Mouse (Mus musculus) kidney, adult 9 months (tissue): ENCODE data around the gene Gm10271.

Source experiments
- DNase-seq: peaks from one replicate; pipeline ENCODE4 v3.0.0; 2022

The Gm10271 gene

DNA sequence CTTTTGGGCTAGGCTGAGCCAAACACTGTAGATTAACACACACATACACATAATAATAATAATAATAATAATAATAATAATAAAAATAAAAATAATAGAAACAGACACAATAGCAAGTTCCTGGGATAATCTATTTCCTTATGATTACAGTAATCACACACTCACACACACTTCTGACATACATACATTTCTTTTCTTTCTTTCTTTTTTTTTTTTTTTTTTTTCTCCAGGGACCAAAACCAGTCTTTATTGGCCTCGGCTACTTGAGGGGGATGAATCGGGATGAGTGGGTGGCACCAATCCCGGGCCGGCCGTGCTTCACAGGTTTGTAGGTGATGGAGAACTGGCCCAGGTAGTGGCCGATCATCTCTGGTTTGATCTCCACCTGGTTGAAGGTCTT lies at the start of gene Gm10271:
Gene Gm10271, minus strand, starts transcription at position 101 of the 400 bp plus-strand sequence.
- DNase-seq: no peak

DNA sequence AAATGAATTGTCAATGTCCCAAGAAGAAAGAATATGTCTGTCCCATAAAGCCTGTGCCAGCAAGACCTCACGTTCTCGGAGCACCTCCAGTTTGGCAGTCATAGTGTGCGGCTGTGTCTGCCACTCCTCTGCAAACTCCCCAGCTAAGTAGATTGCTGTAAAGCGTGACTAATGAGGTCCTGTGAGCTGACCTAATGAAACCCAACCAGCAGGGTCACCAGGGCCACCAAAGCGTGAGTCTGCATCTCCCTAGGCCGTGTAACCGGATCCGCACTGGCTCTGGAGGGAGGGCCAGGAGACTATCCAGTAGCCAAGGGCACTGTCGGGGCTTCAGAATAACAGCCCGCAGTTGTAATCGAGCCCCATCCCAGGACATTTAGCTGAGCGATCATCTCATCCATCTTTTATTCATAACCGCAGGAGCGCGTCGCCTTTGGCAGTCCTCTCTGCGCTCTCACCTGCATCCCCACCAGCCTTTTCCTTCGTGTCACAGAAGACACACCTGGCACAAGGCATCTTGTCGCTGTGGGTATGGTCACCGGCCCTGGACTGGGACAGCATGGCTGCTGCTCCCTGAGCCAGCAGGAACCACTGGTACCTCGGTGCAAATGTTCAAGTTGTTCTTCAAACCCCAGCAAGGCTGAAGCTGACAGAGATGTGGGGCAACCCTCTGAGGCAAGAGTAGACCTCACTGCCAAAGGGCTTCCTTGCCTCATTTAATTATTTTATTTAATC lies 48.8 kb upstream of the Gm10271 start:
- DNase-seq: peak; percentile 71

DNA sequence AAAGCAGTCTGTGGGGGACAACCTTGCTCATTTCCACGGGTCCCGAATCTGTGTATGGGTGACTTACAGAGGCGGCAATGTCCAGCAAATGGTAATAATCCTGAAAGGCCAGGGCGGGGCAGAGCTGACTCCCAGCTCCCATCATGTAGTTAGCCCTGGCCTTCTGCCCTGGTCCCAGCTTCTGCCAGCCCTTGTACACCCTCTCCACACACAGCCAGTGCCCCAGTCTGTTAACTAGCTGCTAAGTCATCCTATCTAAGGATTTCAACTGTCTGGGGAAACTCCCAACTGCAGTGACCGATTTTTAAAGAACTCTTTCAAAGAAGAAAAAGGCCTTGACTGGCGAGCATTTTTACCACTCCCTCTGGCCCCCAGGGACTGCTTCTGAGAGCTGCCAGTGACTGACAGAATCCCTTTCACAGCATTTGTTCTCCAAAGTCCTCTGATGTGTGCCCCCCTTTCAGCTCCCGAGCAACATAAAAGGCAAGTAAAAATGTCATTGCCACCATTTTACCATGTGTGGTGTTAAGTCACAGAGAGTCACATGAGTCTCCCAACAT lies 46.0 kb upstream of the Gm10271 start:
- DNase-seq: no peak

DNA sequence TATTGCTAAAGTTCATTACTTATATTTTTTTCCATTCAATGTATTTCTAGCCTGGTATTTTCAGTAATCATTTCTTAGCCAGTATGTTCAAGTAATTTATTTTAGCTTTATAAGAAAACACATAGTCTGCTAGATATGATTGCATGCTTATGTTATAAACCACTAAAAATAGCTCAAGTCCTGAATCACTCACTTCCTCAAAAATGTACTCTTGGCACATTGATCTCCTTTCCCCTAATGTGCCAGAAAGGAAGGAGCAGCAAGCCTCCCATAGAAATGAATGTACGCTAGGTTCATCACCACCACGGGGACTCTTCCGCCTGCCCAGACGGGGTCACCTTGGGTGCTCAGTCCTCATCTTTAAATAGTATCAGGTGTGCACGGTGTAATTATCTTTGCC lies 42.2 kb upstream of the Gm10271 start:
- DNase-seq: no peak

DNA sequence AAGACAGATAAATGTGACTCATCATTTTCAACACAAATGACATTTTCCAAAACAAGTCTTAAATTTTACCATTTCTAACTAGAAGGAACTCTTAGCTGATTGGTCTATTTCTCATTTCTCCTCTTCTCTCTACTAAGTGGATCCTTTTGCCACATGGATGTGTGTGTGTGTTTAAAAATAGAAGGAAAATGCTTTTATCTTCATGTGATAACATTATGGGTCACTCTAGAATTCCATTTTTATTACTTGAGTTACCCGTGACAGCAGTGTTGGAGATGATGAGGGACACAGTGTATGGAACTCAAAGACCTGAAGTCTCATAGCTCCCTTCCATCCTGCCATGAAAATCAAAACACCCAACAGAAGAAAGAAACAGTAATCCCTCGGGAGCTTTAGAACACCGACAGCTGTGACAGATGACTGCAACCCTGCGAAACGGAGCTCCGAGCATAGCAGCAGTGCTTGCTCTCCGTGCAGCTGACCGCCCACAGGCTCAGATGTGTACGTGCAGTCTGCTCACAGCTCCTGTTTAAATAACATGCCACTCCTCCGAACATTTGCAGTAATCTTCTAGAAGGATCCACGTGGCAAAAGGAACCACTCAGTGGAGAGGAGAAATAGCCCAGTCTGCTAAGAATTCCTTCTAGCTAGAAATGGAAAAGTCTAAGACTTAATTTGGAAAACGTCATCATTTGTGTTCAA lies 41.4 kb upstream of the Gm10271 start:
- DNase-seq: no peak

DNA sequence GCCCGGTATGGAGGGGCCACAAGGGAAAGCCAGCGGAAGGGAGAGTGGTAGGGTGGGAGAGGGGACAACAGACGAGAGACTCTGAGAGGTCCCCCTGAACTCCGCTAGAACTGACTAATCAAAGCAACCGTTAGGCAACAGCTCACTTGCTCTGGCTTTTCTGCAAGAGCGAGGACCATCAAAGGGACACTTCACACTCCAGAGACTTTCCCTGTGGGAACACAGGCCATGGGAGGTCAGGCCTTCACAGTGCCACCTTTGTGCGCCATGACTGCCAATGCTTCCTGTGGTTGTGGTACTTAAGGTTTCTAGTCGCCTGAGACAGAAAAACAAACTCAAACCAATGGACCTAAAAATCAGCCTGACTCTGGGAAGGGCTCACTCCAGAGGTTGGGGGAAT lies 38.6 kb upstream of the Gm10271 start:
- no peak for DNase-seq

DNA sequence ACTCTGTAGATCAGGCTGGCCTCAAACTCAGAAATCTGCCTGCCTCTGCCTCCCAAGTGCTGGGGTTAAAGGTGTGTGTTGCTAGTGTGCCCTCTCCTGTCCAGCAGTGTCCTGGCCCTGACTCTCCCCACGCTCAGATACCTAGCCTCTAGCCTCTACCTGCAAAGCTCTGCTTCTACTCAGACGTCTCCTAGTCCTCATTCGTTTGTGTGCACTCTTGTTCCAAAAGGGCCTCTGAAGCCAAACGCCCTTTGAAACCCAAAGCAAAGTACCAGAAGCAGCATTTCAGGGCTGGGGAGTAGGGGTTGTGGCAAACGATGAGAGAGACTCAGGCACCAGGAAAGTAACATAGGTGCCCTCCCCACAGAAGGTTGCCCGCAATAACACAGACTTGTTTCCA lies 37.3 kb upstream of the Gm10271 start:
- peak; percentile 74 for DNase-seq

DNA sequence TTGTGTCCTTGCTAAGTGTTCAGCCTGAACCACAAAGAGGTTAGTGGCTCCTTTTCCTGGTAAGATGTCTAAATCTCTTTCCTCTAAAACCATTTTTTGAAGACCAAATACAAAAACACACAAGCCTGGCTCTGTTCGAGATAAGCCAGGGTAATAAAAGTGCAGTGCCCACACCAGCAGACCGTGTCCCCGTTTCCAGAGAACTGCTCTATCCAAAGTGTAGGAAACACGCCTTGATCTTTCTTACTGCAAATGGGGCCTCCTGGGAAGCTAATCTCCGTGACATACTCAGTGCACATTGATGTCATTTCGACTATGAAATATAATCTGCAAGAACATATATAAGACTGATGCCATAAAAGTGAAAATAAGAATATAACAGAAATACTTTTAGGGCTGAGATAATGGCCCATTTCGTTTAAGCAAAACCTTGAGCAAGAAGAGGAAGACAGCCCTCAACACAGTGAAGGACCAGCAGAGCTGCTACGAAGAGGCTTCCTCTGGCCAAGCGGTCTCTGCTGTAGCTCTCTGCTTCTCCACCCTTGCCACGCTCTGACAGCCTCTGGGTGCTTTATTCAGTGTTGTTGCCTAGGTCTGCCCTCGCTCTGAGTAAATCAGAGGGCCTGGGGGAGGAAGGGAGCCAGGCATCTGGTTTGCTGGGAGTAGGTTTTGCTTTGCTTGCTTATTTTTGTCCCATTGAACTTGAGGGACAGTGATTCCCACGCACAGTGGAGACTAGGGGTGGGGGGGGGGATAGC lies 33.5 kb upstream of the Gm10271 start:
- DNase-seq: no peak

DNA sequence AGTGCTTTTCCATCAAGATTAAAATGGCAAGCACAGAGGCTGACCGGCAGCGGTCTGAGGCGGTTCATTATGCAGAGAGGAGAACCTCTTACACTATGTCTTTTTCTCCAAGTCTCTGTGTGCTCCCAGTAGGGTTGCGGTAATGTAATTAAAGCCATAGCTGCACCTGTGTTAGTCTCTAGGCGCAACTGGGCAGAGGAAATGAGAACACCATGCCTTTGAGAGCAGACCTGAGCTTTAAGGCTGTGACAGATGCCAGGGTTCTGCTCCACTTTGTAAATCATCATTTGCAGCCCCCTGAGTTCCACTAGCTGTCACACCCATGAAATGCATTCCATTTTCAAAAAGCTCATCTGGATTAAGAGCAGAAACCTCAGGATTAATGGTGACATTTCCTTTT lies 32.3 kb upstream of the Gm10271 start:
- DNase-seq: no peak

DNA sequence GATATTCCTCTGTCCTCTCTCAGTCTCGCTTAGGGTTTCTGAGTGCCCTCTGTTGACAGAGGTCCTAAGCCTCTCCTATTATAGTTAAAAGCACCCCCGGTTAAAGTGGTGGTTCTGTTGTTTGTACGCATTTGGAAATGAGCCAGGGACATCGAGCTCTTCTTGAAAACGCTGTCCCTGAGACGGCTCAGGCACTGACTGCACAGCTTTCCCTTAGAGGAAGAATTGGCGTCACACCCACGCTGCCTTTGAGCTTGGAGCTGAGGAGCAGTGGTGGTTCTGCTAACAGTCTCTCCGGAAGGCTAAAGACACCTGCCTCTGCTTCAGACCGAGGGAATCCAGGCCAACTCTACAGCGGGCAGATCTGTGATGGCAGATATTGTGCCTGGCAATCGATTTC lies 28.6 kb upstream of the Gm10271 start:
- DNase-seq: no peak

DNA sequence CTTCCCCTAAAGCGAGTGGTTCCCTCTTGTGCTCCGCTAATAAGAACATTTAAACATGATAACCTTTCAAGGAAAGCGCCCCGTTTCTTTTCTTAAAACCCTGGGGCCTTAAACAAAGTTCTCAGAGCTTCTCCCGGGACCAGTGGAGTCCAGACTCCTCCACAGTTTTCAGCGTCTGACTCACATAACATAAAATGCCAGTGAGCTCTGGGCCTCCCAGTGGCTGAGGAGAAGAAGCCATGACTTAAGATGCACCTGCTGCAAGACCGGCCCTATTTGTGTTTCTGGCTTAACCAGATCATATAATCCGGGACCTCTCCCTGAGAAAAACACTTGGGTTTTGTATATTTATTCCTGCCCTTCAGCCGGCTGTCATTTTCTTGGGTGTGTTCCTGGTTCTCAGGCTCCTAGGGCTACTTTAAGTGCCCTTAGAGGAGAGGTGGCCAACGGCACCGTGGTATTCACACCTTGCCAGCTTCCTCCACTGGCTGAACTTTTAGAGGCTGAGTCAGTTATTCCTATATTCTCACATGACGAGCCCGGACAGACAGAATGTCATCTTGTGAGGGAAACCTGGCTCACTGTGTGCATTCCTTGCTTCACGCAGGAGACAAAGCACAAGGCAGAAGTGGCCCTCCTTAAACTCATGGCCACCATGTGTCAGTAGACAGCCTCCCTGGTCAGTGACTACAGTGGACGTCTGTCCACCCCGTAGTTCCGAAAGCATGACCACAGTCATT lies 26.5 kb upstream of the Gm10271 start:
- DNase-seq: no peak

DNA sequence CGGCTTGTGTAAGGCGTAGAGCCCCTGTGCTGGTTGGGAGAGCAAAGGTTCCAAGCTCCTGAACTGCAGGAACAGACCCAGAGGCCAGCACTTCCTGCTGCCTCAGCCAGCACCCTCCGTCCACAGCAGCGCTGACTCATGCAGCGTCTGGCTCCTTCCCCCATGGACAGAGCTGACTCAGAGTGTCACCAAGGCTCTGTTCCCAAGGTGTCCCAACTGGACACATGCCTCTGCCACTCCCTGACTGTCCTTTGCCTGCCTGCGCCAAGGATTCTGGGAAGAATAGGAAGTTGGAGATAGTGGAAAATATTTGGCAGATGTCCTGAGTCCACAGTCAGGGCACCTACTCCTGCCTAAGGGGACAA lies 23.8 kb upstream of the Gm10271 start:
- peak; percentile 75 for DNase-seq

DNA sequence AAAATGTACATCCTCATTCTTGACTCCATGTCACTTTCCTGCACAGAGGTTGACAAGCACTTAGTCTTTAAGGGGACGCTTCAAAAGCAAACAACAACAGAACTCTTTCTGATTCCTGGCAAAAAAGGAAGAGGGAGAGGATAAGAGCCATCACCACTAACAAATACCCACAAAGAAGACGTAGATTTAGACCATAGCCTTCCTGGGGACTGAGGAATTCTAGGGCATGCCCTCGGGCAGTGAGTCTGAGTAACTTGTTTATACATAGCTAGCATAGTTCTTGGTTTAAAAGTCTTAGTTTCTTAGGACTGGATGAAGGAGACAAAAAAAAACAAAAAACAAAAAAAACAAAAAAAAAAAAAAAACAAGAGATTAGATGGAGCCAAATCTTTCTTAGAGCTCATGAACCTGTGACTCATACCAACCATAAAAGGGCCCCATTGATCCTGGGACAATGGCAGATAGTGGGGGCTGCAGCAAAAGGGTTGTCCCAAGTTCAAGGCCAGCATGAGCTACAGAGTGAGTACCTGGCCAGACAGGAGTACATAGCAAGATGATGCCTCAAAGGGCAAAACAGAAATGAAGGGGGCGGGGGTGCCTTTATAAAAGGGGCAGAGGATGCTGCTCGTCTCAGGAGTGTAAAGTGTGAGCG lies 23.3 kb upstream of the Gm10271 start:
- no peak for DNase-seq

DNA sequence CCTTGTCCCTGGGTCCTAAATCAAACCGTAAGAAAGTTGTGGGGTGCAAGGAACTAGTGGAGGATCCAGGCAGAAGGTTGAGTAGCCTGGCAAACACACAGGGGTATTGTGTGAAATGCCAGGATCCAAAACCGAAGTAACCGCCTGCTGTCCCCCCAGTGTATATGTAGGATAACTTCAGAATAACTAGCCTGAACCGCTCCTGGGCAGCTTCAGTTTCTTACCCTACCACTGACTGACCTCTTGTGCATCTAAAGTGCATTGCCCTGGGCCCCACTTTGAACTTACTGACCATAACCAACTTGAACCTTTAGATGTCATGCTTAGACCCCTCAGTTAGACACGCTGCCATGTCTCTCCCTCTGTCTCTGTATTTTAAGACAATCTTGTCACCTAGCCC lies 22.8 kb upstream of the Gm10271 start:
- DNase-seq: no peak

DNA sequence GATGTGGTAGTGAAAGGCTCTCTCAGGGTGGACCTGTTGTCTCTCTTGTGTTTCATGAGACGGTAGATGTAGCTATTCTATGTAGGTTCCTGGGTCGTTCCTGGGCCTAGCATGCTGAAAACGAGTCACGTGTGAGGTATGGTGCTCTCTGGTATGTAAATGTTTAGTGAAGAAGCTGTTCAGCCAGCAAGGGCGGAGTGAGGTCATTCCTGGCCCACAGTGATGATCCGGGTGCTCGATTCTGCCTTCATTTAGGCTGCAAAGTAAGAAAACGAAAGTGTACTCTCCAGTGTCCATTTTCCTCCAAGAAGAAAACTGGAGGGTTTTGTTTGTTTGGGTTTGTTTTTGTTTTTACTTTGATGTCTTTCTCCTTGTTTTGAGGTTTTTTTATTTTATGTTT lies 21.6 kb upstream of the Gm10271 start:
- no peak for DNase-seq

DNA sequence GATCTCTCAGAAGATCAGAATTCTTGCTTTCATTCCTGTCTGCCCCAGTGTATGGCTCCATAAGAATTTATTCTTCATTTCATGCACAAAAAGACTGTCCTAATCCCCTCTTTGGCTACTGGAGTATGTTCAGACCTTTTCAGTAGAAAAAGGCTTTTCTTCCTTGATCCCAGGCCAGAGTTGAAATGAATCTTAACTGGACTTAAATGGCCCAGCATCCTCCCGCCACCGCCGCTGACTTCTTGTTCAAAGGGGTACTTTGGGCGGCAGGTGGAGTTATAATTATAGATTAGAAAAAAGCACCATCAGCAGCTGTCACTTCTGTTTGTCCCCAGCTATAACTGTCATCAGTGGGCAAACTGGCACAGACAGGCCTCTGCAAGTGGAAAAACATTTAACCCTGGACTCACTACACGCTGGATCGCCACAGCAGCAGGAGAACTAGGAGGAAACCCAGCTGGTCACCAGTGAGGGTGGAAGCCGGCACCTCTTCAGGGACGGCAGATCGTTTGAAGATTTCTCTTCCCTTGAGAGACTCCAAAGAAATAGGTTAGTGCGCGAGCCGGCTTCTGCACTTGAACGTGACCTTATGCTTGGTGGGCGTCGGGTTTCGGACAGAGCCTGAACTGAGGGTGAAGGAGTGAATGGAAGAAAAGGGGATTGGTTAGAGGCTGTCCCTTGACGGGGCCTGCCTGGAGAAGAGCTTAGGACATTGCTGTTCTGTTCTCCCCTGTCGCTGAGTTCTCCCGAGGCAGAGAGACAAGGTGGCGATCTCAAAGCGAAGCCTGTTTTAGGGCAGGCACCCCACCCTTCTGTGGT lies 14.1 kb upstream of the Gm10271 start, which contains the start of gene Best3:
Gene Best3, plus strand, starts transcription at position 51 of the 819 bp plus-strand sequence.
- DNase-seq: peak; percentile 9

DNA sequence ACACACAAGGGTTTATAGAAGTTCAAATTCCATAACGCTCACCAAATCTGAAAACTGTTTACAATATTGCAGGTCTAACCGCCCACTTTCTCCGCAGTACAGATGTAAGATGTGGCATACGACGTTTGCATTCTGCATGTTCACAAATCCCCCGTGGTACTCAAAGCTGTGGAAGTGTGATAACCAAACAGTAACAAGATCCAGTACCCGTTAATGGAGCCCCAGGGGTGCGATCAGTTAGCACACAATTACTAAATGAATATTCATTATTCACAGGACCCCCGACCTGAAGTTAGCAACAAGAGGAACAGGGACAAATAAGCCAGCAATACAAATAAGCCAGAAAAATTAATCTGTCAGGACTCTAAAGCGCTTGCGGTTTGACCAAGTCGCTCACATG lies 12.4 kb upstream of the Gm10271 start:
- no peak for DNase-seq

DNA sequence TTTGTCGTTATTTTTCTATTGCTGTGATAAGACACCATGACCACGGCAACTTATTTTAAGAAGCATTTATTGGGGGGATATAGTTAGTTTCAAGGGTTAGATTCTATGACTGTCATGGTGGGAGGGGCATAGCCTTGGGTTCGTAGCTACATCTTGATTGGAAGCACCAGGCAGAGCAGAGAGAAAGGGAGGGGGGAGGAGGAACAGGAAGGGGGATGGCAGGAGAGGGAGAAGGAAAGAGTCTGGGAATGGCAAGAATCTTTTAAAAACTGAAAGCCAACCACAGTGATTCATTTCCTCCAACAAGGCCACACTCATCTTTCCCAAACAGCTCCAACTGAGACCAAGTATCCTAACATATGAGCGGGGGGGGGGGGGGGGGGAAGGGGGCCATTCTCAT lies 10.1 kb upstream of the Gm10271 start:
- no peak for DNase-seq

DNA sequence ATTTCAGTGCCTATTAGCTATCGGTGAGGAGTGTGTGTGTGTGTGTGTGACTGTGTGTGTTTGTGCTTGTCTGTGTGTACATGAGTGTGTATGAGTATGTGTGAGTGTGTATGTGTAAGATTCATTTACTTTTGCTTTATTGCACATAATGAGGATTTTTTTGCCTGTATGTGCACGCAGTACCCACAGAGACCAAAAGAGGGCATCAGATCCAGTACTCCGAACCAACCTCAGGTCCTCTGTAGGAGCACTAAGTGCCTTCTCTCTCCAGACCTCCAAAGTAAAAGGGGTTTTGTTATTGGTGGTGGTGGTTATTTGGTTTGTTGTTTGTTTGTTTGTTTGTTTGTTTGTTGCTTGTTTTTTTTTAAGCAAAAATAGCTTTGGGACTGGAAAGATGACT lies 8.5 kb upstream of the Gm10271 start:
- peak; percentile 75 for DNase-seq

DNA sequence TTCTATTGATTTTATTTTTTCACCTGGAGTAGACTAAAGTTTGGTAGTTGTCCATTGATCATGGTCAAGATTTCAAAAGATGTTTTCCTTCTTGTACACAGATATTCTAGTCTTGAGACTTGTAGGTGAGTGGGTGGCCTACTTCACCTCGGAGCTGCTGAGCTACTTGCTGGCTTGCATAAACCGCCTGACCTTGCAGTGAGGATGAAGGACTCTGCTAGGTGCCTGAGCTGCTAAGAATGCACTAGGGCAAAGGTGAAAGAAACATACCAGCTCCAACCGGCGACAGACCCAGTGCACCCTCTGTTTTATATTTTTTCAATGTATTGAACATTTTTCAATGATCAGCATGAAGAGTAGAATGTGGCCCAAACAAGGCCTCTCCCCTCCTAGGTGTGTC lies 7.9 kb upstream of the Gm10271 start:
- peak; percentile 79 for DNase-seq

DNA sequence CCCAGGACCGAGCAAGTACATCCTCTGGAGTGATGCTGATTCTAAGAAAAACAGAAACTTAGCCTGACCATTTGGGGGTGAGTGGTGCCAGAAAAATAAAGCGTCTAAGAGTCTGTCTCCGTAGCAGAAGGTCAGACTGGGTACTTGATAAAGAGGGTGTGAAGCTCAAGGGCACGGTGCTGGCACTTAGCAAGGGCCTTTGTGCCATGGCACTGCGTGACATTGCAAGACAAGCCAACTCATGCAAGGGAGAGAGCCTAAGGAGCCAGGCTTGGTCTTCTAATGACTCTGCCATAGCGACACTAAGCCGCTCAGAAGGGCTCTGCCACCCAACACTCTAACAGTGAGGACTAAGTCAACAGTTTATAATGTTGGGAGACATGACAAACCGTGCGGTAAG lies 6.4 kb upstream of the Gm10271 start:
- DNase-seq: peak; percentile 39
